Mouse (Mus musculus) gastrocnemius, postnatal 25 days (tissue): Measurements from ENCODE around the gene Prex1. TPM values are rescaled to one million over a fixed set of nuclear protein-coding genes. Genes with fewer than 3 reads are reported as not detected.
"Not testable (repeated sequence)": the region's sequence is repeated elsewhere in the genome, so short reads cannot be mapped to it uniquely, and the experiment has no call there.

Experiments used
- DNase-seq: peaks from one replicate; pipeline ENCODE4 v3.0.0; 2022
- long read RNA-seq, 2 experiments: library from polyadenylated mRNA; stranded (forward); transcript quantifications; one replicate each; pipeline ENCODE4 v2.0.0; 2021
- total RNA-seq, 2 experiments: library from RNA; stranded (reverse); gene quantifications; 1 replicate in 1 of 2; 2 replicates in 1 of 2; pipeline ENCODE4 v1.2.3; 2021

Prex1 gene
- total RNA-seq = 1 to 10 TPM; 5.4 to 7.6 TPM
- long read RNA-seq, experiment 1, partial matches to known transcripts = 2 of 5 reads
- long read RNA-seq, experiment 1, other reads (novel, unspliced or antisense) = 2 of 5 reads
- long read RNA-seq, experiment 2, full-length matches to known transcripts = 1 of 3 reads
- long read RNA-seq, experiment 2, partial matches to known transcripts = 0 of 3 reads
- long read RNA-seq, experiment 2, other reads (novel, unspliced or antisense) = 2 of 3 reads

DNA sequence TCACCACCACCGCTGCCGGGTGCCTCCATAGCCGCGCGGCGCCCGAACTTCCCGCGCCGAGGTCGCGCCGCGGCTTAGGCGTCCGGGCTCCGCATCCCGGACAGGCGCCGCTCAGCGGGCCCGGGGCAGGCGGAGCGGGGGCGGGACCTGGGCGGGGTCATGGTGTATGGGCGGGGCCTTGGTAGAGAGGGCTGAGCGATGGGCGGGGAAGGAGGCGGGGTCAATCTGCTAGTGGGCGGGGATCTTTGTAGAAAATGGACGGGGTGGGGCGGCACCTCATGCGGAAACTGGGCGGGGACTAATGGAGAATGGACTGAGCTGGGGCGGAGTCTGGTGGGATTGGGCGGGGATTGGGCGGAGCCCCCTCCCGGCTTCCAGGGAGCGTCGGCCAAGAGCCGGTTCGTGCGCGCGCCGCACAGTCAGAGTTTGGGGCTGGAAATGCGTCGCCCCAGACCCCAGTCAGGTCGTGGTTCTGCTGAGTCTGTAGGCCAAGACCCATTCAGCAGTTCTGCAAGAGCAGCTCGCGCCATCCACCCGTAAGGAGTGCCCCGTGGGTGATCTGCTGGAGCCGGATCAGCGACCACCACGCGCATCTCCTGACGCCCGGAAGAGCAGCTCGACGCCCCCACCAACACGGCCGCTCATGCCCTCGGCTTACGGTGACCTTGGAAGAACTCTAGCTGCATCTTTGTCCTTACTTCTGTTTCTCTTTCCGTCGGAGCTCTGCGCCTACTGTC lies at the start of gene Prex1:
Gene Prex1 (minus strand): TSS at position 143 of the 737 bp plus-strand sequence.
- DNase-seq = peak; percentile 97

DNA sequence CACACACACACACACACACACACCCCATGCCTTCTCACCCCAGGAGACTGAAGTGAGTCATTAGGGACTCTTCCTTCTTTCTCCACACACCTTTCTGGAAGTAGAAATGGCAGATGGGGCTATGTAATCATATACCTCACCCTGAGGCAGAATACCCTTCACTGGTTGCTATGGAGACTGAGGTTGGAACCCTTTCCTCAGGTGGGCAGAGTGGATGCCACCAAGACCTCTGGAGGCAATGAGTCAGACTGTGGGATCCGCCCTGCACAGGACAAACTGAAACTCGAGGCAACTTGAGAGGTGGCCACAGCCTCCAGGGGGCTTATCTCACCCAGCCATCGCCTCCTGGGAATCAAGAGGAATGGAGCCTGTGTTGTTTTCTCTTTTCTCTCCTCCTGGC lies 44.3 kb upstream of the Prex1 start:
- no peak for DNase-seq

DNA sequence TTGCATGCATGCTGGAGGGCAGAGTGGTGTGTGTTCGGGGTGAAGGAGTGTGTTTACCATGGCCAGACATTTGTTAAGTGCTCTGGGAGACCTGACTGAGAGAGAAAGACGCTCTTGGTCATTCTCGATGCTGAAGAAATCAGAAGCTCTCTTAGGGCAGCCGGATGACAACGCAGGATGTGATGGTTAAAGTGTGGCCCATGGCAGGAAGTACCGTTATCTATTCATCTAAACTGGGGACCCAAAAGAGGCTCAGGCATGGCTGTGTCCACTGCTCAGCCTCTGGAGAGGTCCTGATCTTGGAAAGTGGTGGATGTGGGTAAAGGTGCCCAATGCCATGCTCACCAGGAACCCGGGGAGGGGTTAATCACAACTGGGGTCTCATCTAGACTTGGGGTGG lies 41.1 kb upstream of the Prex1 start:
- DNase-seq = no peak

DNA sequence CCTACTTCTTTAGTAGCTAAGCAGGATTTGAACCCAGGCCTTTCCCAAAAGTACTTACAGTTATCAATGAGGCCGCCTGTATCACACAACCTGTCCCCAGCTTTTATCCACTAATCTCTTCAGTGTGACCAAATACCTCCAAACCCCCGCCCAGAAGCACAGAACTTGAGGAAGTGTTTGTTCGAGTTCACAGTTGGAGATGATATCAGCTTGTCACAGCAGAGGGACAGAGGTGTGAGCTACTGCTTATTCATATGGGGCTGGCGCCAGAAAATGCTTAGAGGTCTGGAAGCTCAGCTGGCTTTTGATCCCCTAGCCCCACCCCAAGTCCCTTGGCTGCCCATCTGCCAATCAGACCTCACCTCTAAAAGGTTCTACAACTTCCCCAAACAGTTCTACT lies 40.6 kb upstream of the Prex1 start:
- DNase-seq = no peak

DNA sequence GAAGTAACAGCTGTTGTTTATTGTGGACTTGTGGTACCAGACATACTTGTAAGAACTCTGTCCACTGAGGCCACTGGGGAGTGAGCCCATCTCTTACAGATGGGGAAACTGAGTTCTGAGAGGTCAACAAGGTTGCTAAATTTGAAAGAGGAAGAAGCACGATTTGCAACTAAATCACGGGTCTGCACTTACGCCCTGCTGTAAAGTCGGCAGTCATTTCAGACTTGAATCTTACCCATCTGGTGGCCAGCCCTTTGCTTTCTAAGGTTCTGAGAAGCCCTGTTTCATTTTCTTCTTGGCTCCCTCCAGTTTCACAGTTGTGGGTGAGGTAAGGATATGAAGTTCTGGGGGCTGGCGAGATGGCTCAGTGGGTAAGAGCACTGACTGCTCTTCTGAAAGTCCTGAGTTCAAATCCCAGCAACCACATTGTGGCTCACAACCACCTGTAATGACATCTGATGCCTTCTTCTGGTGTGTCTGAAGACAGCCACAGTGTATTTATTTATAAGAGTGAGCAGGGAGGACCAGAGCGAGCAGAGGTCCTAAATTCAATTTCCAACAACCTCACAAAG lies 37.1 kb upstream of the Prex1 start:
- no peak for DNase-seq

DNA sequence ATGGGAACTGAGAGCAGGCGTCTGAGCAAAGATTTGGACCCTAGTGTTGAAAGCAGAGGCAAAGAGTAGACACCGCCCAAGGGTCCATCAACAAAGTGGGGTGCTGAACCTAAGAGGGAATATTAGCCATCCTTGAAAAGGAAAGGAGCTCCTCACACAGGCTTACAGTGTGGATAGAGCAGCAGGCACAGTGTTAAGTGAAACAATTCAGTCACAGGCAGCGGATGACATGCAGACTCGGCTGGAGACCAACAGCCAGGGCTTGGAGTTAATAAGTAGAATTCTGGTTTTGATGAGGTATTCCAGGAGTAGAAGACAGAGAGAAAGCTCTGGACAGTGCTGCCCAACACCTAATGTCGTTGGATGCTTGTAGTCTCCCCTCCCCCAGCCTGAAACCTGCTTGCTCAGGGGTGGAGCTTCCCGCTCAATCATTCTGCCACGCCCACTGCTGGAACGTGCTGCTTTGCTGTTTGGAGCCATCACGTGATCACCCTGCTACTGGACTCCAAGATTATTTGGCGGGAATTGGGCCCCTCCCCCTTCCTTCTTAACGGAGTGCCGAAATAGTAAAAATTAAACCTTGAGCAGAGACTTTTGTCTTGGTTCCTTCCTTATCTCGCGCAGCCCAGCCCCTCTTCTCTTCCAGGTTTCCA lies 32.8 kb upstream of the Prex1 start:
- peak; percentile 20 for DNase-seq

DNA sequence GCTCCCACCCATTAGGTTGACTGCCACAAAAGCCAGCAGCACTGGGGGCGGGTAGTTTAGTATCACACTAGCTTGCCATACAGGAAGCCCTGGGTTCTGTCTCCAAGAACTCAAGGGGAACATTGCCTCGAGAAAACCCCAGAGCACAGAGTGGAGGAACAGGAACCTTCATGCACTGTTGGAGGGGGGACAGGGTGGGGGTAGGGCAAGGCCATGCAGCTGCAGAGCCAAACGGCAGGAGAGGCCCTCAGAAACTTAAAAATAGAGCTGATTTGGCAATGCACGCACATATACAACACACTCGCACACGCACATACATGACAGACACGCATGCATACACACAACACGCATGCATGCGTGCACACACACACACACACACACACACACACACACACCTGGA lies 32.2 kb upstream of the Prex1 start:
- DNase-seq = peak; percentile 22

DNA sequence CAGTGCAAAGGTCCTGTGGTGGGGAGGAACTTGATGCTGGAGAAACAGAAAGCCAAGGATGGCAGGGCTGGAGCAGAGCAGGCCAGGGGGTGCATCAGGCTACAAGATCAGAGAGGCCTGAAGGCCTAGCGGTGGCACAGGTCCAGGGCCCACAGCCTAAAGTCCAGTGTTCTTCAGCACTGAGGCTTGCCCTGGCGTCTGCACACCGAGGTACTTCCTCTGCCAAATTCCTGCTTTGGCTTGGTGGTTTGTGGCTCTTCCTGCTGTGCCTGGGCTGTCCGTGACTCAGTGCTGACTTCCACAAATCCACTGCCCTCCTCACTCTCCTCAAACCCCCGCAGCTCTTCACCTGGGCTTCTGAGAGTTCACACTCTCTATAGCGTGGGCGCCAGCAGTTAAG lies 30.8 kb upstream of the Prex1 start:
- DNase-seq = peak; percentile 31

DNA sequence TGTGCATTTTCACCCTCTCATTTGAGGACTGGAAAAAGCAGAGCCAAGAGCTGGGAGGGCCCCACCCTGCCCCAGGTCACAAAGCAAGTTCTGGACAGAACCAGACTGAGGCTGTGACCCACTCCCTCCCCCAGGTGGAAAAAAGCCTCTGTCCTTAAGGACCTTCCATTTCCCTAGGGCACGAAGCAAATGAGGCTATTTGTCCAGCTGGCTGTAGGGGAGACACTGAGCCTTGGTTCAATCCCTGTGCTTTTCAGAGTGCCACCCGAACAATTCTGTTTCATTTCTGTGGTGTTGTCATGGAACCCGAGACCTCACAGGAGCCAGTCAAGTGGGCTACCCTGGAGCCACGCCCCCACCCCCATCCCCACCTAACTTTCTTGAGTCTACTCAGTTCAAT lies 29.9 kb upstream of the Prex1 start:
- no peak for DNase-seq

DNA sequence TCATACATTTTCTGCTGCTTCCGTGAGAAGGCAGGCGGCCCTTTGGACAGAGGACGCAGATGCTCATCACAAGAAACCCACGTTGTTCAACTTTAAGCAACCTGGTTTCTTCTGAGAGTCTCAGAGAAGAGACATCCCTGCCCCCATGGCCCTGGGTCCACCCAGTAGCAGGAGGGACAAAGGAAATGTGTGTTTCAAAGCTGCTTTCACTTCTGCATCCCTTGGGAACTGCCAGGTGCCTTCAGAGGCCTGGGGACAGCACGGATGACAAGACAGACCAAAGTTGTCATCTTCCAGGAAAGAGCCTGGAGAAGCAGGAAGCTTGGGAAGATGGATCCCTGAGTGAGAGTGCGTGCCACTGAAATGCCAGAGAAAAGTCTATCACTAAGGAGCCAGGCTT lies 27.8 kb upstream of the Prex1 start:
- DNase-seq = no peak

DNA sequence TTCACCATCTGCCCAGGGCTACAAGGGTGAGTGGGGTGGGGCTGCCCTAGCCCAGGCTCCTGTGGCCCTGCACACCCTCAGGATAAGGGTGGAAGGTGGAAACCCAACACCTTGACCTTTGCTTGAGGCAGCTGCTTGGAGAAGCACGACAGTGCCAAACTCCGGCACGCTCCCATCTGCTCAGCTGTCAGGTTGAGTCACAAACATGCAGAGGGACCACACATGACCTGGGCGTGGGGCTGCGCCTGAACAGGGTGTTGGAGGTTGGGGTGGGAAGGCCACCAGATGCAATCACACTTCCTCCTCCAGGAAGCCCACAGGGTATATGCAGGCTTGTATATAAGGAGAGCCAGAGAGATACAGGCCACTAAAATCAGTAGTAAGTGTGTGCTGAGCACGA lies 26.8 kb upstream of the Prex1 start:
- peak; percentile 71 for DNase-seq

DNA sequence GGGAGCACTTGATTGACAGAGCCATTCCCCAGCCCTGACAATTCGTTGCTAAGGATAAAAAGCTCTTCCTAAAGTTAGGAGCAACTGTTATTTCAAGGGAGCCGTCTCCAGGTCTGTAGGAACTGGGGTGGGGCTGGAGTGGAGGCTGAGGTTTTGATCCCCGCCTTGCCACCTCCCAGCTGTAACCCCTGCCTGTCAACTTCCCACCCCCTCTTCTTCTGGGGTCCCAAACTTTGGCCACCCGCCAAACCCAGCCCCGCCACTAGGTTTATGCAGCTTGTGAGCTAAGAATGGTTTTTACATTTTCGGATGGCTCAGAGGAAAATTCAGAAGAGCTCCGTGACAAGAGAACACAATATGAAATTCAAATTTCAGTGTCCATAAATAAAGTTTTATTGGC lies 23.7 kb upstream of the Prex1 start:
- no peak for DNase-seq

DNA sequence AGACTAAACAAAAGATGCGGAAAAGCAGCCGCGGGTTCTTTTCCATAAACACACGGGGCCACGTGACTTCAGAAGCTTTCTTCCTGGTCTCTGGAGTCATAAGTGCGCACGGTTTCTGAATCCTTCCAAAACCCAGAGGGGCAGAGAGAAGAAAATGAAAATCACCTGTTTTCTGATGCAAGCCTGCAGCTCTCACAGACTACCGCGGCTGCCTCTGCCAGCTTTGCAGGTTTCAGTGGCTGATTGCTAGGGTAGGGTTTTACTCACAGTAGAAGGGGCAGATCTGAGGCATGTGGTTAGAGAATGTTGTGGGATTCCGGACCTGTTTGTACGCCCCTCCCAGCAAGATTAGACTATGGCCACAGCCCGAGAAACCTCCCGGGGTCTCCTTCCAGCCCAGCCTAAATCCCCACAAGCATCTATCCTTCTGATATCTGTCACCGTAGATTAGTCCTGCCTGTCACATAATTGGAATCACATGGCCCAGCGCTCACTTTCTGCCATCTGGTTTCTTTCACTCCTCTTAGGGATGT lies 21.9 kb upstream of the Prex1 start:
- no peak for DNase-seq

DNA sequence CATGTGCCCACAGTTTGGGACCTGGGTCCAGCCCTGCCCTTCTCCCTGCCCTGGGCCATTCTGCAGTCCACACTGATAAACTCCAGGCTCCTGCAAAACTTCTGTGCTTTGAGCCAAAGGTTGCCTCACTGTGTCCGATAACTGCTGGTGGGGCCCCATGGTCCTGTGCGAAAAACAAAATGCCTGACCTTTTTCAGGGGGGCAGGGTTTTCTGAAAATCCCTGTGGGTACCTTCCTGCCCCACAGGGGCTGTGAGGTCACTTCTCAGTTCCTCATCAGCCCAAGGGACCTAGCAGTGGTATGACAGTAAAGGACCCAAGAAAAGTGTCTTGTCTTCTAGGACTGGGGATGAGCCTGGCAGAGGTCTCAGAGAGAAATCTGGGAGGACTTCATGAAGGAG lies 19.2 kb upstream of the Prex1 start:
- DNase-seq = no peak

DNA sequence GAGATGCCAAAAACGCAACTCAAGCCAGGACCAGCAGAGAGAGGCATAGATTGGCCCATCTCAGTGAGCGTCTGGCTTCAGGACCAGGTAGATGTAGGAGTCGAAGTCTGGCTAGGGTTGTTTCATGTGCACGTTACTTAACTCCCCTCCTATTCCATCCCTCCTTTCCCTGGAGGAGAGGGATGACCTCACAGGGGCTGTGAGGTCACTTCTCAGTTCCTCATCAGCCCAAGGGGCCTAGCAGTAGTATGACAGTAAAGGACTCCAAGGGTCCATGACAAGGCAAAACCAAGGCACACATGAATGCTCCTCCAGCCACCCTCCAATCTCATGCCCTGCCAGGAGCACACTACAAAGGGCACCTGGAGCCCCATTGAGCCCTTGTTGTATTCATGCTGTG lies 18.5 kb upstream of the Prex1 start:
- DNase-seq = no peak

DNA sequence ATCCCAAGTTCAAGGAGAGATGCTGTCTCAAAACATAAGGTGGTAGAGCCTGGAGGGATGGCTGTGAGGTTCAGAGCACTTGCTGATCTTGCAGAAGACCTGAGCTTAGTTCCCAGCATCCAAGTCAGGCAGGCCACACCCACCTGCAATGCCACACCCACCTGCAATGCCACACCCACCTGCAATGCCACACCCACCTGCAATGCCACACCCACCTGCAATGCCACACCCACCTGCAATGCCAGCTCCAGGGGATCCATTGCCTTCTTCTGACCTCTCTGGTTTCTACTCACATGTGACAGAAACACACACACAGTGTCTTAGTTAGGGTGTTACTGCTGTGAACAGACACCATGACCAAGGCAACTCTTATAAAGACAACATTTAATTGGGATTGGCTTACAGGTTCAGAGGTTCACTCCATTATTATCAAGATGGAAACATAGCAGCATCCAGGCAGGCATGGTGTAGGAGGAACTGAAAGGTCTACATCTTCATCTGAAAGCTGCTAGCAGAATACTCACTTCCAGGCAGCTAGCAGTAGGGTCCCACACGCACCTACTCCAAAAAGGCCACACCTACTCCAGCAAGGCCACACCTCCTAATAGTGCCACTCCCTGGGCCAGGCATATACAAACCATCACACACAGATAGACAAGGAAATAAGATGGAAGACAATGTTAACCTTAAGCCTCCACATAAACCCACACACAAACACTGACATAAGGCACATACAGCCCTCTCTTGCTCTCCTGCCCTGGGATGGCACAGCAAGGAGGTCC lies 17.7 kb upstream of the Prex1 start:
- not testable (repeated sequence) for DNase-seq

DNA sequence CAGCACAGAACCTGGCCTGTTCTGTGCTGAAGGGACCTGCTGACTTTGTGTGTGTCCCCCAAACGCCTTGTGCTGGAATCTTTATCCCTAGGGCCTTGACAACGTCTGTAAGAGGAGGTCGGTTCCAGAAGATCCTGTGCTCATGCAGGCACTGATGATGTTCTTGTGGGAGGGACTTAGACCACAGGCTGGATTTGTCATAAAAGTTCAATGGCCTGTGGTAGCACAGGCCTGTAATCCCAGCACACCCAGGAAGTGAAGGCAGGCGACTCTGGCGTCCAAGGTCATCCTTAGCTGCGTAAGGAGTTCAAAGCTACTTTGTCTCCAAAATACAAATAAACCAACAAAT lies 16.9 kb upstream of the Prex1 start:
- no peak for DNase-seq

DNA sequence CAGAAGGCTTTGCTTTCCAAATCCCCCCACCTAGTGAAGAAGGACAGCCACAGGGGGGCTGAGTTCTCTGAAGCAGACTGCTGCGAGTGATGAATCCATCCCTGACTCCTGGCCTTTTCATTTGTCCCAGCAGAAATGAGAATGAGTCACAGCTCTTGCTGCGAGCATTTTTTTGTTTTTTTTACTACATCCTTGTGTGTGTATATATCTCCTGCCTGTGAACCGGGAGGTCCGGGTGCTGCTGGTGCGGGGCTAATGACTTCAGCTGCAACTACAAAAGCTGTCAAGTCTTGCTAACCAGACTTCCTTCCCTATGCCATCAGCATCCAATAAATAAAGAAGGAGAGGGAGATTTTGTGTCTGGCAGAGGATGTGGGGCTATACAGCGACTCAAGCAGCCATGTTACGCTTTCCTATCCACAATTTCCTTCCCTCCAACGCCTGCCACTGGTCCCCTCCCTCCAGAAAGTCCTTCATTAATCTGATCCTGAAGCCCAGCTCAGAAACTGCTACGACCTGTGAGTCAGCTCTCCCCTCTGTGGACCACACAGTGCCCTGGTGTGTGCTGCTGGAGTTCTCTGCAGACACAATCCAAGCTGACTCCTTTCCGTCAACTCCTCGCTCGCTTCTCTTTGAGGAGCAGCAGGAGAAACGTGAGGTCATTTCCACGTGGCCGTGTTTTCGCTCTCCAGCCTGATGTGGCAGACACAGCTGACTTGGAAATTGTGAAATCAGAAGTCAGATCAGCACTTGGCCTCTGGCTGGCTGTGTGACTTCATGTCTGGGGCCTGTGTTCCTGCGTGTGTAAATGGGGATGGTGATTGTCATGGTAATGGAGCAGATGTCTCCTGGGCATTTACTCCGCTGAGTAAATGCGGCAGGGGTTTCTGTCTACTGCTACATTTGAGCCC lies 16.3 kb upstream of the Prex1 start:
- DNase-seq = peak; percentile 80

DNA sequence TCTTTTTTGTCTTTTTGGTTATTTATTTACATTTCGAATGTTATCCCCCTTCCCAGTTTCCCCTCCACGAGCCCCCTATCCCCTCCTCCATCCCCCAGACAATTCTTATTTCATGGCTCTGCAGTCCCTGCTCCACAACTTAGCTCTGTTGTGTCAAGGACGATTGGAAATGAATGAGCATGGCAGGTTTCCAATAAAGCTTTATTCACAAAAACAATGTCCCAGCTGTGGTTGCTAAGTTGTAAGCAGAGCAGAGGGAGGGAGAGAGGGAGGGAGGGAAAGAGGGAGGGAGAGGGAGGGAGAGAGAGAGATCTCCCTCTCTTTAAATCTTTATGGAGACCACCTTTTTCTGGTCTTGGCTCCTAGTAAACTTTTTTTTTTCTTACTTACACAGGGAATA lies 15.4 kb upstream of the Prex1 start:
- DNase-seq = no peak

DNA sequence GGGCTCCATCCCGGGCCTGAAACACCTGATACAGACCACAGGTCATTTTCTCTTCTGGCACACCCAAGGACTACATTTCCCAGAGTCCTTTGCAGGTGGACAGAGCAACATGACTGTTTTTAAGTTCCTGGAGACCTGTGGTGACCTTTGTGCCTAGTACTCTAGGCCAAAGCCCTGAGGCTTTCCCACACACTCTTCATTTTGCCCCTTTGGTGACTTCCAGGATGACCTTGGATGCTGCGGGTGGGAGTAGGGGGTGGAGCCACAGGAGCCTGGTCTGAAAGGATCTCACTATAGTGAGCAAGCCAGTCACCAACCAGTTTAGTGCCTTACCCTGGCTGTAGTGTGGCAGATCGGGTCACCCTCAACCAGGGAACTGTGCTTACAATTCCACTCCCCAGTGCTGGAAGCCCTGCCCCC lies 14.6 kb upstream of the Prex1 start:
- DNase-seq = no peak

DNA sequence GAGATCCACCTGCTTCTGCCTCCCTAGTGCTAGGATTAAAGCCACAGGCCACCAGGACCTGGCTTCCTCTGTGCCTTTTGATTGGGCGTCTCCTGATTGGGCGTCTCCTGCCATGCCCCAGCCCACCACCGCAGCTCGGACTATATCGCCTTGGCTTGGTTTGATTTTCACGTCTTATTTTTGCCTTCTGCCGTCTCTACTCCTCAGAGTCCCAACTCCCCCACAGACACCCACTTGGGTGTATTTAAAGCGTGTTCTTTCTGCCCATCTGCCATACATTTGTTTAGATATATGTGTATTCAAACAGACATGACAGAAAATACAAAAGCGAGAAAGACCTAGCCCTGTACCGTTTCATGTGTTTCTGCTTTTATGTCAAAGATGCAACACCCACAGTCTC lies 14.2 kb upstream of the Prex1 start:
- DNase-seq = no peak
